Mouse (Mus musculus): ENCODE data around the gene Speer4b. TPM values are rescaled to one million over a fixed set of nuclear protein-coding genes. Genes with fewer than 3 reads are reported as not detected.

The Speer4b gene
- polyA plus RNA-seq, 1 experiment = 0.04 TPM

DNA sequence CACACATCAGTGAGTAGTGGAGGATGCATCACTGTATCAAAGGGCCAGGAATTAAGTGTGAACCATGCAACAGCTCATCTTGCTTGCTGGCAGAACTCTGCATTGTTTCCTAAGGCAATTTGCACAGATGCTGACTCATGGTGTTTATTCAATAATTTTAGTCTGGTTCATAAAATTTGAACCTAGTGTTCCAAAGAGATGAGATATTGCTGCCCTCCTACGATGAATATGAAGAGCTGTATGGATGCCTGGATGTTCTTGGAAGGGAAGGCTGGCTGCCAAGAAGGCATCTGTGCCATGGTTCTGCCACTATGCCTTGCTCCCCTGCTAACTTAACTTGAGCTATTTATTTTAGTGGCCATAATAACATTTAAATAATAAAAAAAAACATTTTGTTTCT is 44.3 kb downstream of the Speer4b start:
- peak overlapping the region; percentile 39; the same call in 1 of the 2 replicates for H3K27ac ChIP-seq (ENCODE audit: insufficient read depth, low read length)
- peaks cover 3% of the 10 kb centered on the region for H3K4me1 ChIP-seq (ENCODE audit: control insufficient read depth, insufficient read depth, low read length)
- TF ChIP-seq CTCF (IDR thresholded peaks at IDR 0.05; ENCODE audit: extremely low read depth, insufficient read depth, low read length) (no peak), POLR2A (IDR thresholded peaks at IDR 0.05; ENCODE audit: extremely low read depth, insufficient read depth, low read length) (no peak)
- no peak overlapping the region for H3K4me3 ChIP-seq (ENCODE audit: insufficient read depth, low read length)

DNA sequence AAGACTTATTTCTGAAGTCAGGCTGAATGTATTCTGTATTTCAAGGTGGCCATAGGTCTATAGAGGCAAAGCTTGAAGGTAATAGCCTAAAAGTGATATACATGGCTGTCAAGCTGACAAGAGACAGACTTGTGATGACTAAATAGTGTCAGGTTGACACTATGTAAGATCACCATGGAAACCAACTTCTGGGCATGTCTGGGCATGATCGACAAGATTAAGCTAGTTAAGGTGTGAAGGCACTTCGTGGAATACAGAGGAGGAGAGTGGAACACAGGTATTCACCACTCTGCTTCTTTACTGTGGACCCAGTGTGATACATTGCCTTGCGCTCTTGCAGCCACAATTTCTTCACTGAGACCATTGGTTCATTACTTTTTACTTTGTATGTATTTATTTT is 46.9 kb downstream of the Speer4b start:
- Histone ChIP-seq H3K4me3 (ENCODE audit: insufficient read depth, low read length) (no peak overlapping the region), H3K27ac (ENCODE audit: insufficient read depth, low read length) (no peak overlapping the region), H3K4me1 (ENCODE audit: control insufficient read depth, insufficient read depth, low read length) (peaks cover 3% of the 10 kb centered on the region)
- no peak for TF ChIP-seq CTCF (IDR thresholded peaks at IDR 0.05; ENCODE audit: extremely low read depth, insufficient read depth, low read length)
- no peak for TF ChIP-seq POLR2A (IDR thresholded peaks at IDR 0.05; ENCODE audit: extremely low read depth, insufficient read depth, low read length)

DNA sequence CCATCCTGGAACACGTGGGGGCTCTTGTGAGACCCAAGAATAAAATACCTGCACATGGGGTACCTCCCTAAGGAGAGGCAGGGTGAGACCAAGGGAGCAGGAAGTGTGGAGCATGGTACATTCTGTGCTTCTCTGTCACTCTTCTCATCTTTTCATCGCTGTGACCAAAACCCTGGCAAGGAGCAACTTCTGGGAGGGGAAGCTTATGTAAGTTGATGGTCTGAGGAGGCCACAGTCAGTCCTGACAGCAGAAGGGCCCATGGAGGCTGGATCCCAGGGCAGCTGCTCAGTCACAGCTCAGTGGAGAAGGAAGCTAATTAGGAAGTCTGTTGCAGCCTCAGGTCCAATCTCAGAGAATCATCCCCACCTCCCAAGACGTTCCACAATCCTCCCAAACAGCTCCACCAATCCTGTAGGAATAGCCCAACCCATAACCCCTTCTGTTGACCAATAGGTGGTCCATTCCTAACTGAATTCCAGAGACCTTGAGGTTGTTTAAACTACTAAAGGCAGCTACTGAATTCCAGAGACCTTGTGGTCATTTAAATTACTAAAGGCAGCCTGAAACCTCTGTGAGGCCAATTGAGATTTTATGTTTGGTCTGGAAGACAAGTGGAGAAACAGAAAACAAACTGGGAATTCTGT is 47.9 kb downstream of the Speer4b start:
- Histone ChIP-seq H3K4me3 (ENCODE audit: insufficient read depth, low read length) (no peak overlapping the region), H3K4me1 (ENCODE audit: control insufficient read depth, insufficient read depth, low read length) (peaks cover 3% of the 10 kb centered on the region), H3K27ac (ENCODE audit: insufficient read depth, low read length) (no peak overlapping the region)
- TF ChIP-seq CTCF (IDR thresholded peaks at IDR 0.05; ENCODE audit: extremely low read depth, insufficient read depth, low read length) = no peak
- no peak for TF ChIP-seq POLR2A (IDR thresholded peaks at IDR 0.05; ENCODE audit: extremely low read depth, insufficient read depth, low read length)

All from cortical plate, adult 2 months (tissue).